Mouse (Mus musculus): ENCODE measurements around the gene Zfp292.
"Not testable (repeated sequence)": the region's sequence is repeated elsewhere in the genome, so short reads cannot be mapped to it uniquely, and the experiment has no call there.

Zfp292 gene

DNA sequence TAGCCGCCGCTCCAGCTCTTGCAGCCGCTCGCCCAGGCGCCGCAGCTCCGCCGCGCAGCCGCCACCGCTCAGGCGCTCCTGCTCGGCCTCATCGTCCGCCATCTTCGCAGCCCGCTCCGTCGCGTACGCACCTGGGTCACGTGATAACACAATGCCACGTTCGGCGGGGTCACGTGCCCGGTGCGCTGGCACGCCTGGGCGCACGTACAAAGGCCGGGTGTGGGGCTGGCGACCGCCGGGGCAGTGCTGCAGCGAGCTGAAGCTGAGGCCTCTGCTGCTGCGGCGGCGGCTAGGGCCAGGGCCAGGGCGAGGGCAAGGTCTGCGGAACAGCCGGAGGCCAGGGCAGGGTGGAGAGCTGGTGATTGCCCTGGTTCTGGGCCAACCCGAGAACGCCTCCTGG lies at the start of gene Zfp292:
Gene Zfp292 (minus strand): TSS at position 143 of the 400 bp plus-strand sequence.
- in situ Hi-C loops (cut with MboI, MseI): no loop called here

DNA sequence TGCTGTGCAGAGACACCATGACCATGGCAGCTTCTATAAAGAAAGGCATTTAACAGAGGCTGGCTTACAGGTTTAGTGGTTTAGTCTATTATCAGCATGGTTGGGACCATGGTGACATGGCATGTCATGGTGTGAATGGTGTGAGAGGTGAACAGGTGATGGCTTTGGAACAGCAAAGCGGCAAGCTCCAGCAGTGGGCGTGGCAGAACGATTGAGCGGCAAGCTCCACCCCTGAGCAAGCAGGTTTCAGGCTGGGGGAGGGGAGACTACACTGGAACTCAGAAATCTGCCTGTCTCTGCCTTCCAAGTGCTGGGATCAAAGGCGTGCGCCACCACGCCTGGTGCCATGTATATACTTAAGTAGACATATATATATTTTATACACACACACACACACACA lies 45.6 kb upstream of the Zfp292 start:
- in situ Hi-C loops (cut with MboI, MseI): not testable (repeated sequence)

DNA sequence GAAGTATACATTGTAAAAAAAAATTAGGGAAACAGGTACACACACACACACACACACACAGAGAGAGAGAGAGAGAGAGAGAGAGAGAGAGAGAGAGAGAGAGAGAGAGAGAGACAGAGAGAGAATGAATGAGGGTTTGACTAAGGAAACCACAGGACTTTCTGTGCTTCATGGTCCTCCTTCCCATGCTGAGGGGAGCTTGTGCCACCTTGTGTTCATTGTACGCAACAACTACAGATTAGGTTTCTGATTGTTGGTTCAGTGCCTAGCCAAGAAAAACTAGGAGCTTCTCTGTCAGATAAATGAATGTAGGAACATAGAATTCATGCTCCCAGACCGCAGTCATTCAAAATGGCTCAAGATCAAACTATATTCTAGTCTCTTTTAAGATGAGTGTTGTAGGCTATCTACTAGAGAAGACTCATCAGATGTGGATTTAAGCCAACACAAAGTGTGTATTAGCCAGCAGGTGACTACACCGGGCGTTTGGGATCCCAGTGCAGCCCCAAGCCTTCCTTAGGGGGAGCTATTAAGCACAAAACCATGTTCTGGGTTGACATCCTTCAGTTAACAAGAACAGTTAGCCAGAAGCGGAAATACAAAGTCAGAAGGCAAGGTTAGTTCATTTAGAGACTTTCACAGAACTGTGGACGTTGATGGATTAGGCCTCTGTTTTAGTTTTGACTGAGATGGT lies 39.6 kb upstream of the Zfp292 start:
- in situ Hi-C loops (cut with MboI, MseI): no loop called here

DNA sequence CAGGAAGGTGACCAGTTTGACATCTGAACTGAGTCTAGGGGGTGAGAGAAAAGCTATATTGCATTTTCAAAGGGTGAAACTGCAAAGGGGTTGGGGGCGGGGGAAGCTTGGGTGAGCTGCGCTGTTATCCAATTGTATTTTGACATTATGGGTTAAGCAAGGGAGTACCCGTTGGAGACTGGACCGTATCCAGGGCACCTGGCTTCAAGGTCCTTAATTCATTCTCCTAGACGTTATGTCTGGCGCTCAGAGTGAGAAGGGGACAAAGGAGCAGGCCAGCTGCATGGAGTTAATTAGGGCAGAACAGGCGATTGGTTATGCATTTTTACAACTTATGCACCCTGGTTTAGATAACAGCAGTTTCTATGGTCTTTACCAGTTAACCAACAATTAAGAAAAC lies 34.6 kb upstream of the Zfp292 start:
- in situ Hi-C loops (cut with MboI, MseI): no loop called here

DNA sequence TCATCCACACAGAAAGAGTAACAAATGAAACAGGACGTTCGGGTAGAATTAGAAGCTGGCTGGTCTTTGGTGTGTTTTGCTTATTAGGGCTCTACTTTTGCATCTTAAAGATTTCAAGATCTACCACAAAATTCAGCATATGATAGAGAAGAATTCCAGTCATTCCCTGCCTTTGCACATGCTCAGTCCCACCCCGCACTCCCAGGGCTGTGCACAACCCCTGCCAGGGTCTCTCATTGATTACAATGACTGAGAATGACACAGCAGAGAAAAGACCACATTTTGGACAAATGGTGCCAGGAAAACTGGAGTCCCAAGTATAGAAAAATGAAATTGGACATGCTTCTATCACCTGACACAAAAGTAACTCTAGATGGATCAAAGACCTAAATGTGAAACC lies 29.4 kb upstream of the Zfp292 start:
- in situ Hi-C loops (cut with MboI, MseI): no loop called here

DNA sequence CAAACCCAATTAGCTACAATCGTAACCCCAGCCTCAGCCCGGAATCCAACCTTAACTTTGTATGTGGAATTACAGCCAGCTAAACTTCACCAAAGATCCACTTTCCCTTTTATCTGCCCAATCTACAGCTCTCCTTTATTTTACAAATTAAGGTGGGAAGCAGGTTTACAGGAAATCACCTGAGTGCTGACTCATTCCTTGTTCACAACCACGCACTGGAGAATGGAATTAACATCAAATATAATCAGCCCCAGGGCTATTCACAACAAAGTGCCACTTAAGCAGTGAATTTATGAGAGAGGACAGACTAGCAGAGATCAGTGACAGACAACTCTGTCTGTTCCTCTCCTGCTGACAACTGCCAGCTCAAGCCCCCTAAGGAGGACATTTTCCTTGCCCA lies 28.6 kb upstream of the Zfp292 start:
- in situ Hi-C loops (cut with MboI, MseI): no loop called here

DNA sequence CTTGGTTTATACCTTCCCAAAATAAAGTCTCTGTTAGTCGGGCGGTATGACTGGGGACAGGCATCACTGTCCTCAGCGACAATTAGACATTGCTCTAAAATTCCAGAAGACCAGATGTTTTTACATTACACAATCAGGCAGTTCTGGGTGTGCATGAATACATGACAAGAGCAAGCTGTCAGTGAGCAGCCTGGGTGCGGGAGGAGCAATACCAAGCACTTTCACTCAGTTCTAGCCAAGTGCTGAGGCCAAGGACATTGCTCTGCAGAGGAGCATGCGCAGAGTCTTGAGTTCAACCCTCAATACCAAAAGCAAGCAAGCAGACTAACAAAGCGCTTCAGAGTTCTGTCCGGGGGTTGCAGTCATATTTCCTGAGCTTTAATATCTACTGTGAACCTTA lies 25.4 kb upstream of the Zfp292 start:
- in situ Hi-C loops (cut with MboI, MseI): loop anchor here (10.0 kb wide), 1 partner anchor 123 kb away; no protein-coding TSS in a partner anchor

DNA sequence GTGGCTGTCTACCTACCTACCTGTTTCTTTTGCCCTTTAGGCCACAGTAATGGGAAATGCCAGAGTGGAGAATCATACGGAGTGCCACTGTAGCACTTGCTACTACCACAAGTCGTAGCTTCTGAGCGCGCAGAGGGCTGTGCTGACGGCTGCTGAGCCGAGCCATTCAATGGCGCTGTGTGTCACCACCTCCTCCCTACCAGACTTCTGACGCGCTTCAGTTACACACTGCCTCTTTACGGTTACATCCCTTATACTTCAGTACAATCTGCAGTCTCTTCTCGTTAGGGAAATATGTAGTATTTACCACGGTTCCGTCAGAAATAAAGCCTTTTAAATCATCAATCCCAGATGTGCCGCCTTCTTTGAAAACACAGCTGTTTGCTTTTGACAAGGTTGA lies 24.3 kb upstream of the Zfp292 start:
- in situ Hi-C loops (cut with MboI, MseI): loop anchor here (10.0 kb wide), 1 partner anchor 122 kb away; no protein-coding TSS in a partner anchor

DNA sequence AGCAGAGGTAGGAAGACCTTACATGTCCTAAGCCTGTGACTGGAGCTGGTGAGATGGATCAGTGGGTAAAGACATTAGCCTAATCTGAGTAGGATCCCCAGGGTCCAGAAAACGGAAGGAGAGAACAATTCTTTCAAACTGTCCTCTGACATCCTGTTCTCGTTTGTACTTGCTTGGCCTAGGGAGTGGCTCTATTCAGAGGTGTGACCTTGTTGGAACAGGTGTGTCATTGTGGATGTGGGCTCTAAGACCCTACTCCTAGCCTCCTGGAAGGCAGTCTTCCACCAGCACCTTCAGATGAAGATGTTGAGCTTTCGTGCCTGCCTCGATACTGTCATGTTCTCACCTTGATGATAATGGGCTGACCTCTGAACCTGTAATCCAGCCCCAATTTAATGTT lies 23.4 kb upstream of the Zfp292 start:
- in situ Hi-C loops (cut with MboI, MseI): loop anchor here (10.0 kb wide), 1 partner anchor 121 kb away; no protein-coding TSS in a partner anchor

DNA sequence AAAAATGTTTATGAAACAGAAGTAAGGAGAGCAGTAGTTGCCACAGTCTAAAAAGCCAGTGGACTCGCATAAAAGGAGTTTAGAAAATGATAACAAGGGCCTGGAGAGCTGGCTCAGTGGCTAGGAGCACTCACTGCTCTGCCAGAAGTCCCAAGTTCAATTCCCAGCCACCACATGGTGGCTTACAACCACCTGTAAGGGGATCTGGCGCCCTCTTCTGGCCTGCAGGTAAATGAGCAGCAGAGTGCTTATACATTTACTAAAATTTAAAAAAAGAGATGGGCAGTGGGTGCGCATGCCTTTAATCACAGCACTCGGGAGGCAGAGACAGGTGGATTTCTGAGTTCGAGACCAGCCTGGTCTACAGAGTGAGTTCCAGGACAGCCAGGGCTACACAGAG lies 22.6 kb upstream of the Zfp292 start:
- in situ Hi-C loops (cut with MboI, MseI): loop anchor here (10.0 kb wide), 1 partner anchor 121 kb away; no protein-coding TSS in a partner anchor

DNA sequence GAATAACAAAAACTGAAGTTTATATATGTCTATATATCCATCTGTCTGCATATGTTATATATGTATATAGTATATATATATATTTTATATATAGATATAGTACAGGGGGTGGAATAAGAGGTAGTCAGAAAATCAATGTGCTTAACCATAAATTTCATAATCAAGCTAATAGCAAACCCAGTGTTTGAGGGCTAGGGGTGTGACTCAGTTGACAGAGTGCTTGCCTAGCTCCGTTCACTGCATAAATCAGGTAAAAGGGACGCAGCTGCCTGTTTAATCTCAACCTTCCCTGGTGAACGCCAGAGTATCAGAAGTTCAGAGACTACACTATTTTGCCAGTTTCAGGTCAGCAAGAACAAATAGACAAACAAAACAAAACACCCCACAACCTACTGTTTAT lies 18.8 kb upstream of the Zfp292 start:
- in situ Hi-C loops (cut with MboI, MseI): loop anchor here (10.0 kb wide), 1 partner anchor 117 kb away; no protein-coding TSS in a partner anchor

DNA sequence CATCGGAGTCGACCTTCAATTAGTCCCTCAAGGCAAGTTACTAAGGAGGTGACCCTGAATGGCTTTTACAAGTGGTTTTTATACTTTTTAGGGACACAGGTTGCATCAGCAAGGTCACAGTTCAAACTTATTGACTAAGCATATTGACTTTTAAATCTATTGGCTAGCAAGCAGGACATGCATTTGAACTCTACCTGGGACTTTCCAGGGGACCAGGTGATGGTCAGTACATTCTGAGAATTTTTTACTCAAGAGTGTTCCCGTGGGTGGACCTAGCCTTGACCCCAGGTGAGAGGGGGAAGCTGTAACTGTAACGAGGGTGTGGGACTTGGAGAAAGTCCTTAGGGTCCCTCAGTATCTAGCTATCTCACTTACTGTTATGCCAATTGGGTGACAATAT lies 18.4 kb upstream of the Zfp292 start:
- in situ Hi-C loops (cut with MboI, MseI): loop anchor here (10.0 kb wide), 1 partner anchor 116 kb away; no protein-coding TSS in a partner anchor

DNA sequence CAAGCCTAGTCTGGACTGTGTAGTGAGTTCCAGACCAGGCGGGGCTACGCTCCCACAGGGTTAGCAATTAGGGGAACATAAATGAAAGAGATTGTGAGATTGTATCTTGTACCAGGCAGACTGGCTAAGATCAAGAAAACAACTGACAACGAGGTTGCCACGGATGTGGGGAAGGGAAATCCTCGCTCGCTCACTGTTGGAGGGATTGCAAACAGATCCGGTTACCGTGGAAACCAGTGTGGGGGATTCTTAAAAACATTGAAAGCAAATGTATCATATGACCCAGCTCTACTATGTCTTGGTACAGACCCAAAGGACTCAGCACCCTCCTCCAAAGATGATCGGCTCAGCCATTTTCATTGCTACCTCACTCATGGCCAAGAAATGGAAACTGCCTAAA lies 17.4 kb upstream of the Zfp292 start:
- in situ Hi-C loops (cut with MboI, MseI): loop anchor here (10.0 kb wide), 1 partner anchor 115 kb away; no protein-coding TSS in a partner anchor

DNA sequence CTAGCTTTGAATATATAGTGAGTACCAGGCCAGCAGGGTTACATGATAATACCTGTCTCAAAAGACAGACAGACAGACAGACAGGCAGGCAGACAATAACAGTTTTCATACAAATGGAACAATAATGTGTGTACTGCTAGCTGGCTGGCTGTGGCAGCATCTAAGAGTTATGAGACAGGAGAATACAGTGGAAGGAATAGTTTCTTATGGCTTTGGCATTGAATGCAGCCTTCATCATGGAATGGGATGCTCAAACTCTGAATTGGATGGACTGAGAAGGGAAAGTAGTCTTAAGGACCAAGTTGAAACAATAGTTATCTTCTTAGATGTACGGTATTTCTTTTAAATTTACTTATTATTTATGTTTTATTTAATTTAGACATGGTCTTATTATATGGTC lies 16.6 kb upstream of the Zfp292 start:
- in situ Hi-C loops (cut with MboI, MseI): no loop called here

DNA sequence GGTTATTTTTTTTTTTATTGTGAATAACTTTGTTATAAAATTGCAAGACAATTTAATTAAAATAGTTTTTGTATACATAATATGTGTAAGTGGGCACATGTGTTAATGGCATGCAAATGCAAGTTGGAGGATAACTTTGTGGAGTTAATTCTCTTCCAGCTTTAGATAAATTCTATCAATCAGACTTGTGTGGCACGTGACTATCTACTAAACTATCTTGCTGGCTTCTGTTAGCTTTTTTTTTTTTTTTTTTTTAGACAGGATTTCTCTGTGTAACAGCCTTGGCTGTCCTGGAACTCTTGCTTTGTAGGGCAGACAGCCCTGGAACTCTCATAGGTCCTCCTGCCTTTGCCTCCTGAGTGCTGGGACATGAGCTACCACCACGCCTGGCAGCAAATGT lies 15.7 kb upstream of the Zfp292 start:
- in situ Hi-C loops (cut with MboI, MseI): no loop called here

DNA sequence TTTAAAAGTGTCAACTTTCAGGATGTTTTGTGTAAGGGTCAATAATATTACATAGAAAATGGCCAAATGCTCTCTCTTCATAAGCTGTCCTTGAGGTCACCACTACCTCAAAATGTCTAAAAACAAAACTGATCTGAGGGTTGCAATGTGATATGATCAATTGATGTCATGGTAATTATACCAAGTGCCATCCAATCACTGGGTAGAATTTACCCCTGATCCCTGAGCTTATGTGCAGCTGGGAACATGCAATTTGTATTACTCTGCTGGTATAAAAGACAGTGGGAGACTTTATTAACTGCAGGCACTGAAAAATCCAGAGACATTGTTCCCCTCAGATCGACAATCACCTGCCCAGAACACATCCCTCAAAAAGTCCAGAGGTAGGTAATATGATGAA lies 10.7 kb upstream of the Zfp292 start, which contains the start of gene Cga:
Gene Cga (plus strand): TSS at position 301 of the 400 bp plus-strand sequence.
- in situ Hi-C loops (cut with MboI, MseI): no loop called here

DNA sequence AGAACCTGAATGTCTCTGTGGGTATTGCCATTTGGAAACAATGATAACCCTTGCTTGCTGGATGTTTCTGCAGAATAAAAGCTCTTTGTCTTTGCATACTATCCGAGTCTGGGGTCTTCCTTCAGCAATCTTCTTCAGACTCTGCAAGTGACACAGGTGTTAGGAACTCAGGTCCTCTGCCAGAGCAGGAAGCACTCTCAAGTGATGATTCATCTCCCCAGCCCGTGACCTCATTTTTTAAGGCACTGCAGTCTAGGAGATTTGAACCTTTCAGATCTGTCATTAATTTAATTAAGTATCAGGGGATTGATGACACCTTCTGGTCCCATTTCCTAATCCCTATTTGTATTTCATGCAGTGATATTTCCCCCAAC lies 7.0 kb upstream of the Zfp292 start:
- in situ Hi-C loops (cut with MboI, MseI): no loop called here

DNA sequence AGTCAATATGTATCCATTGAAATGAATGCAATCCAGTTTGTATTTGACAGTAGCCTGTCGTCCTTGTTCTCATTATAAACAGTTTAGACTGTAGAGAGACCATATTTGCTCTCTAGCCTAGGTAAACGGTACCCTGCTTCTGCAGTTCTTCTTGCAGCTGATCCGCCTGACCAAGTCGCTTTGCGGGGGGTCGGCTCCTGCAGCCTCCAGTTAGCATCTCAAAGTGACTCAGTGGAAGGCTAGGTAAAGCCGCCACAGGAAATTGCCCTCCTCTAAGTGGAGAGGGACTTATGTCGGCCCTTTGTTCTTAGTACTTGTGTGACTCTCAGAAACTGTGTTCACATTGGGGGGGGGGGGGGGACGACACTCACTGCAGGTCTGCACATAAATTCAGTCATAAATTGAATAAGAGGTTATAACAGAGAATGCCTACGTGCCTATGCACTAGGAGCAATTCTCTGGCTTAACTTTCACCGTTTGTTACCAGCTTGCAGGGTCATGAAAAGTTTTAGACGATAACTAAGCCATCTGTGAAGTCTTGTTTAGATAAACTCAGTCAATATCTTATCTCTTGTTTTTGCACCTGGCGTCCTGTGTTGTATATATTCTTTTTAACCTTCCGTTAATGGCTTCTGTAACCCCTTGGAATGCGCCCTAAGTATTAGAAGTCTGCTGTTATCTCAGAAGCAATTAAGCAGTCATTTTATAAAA lies 6.5 kb upstream of the Zfp292 start:
- in situ Hi-C loops (cut with MboI, MseI): no loop called here

DNA sequence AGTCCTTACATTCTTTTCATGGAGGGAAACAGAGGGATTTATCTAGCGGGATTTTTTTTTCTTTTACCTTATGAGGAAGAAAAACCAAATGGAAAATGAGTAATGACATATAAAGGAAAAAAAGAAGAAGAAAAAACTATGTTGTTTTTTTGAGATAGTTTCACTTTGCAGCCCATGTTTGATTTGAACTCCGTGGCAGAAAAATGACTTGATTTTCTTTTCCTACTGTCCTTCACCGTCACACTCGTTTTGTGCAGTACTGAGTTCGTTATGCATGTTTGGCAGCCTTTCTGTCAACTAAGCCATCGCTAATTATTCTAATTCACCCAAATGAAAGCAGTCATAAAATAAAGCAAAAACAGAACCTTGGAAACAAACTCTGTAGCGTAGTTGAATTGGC lies 4.5 kb upstream of the Zfp292 start:
- in situ Hi-C loops (cut with MboI, MseI): no loop called here

DNA sequence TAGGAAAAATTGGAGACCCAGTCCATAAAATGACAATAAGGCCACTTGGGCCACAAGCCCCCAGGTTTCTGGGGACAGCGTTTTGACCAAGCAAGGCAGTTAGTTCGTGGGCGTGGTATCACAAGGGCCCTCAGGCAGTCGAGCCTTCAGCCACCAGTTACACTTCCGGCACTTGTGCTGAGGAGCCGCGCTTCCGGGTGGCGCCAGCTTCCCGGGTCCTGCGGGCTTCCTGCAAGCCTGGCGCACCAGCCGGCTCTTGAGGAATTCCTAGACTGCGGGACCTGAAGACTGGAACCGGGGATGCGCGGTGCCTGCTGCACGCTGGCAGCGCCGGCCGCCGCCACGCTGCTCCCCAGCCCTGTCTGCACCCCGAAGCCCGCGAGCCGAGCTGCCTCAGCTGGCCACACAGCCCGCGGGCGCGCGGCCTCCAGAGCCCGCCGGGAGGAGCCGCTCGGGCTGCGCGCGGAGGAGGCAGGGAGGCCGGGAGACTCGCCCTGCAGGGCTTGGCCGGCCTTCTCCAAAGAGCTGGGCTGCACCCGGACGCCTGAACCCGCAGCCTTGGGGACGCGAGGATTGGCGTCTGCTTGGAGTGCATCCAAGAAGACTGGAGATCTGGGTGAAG lies 3.8 kb upstream of the Zfp292 start:
- in situ Hi-C loops (cut with MboI, MseI): no loop called here

DNA sequence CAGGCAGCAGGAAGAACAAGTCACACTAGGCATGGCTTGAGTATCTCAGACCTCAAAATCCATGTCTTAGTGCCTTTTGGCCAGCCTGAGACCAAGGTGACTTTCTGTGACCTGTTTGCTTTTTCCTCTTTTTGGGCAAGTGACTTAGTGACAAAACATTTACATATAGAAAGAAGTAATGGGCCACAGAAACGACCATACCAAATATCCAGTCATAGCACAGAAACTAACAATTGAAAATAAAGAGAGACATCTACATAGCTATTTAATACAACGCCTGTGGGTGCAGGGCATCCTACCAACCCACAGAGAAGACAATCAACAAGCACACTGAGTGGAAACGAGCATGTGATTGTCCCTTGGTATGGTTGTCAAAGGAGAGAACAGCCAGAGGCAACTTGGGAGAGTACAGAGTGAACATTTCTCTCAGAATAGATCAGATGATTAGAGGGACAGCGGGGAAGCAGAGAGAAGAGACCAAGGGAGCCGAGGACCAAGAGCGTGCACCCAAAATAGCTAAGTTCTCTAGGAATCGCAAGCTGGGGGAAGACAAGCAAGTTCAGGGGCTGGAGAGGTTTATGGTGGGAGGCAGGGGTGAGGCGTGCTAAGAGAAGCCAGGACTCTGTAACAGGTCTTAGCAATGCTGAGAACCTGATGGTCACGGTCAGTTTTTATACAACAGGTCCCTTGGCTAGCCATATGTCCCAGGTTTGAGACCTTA lies 3.0 kb upstream of the Zfp292 start:
- in situ Hi-C loops (cut with MboI, MseI): no loop called here

Measured in T-helper 2 cell (primary cell).